Mouse (Mus musculus): ENCODE measurements around the gene Lpcat1. TPM values are rescaled to one million over a fixed set of nuclear protein-coding genes. Genes with fewer than 3 reads are reported as not detected.
A peak's percentile ranks its signal among the peaks of the same experiment; 100 is the strongest.

Lpcat1 gene
- total RNA-seq, 2 experiments from 2014 or later = 8.0 to 10.6 TPM

GRCm38 (mm10) chr13:73445087-73445486 lies 21.9 kb upstream of the Lpcat1 start:
- intact Hi-C loops (cut with DNase I) = loop anchor here (2.0 kb wide), 1 partner anchor 24 kb away; no protein-coding TSS in a partner anchor
- peak; percentile 51 to 65 for DNase-seq

GRCm38 (mm10) chr13:73446076-73446475 lies 20.9 kb upstream of the Lpcat1 start:
- intact Hi-C loops (cut with DNase I) = no loop called here

GRCm38 (mm10) chr13:73446494-73446893 lies 20.5 kb upstream of the Lpcat1 start:
- intact Hi-C loops (cut with DNase I) = no loop called here
- no peak for DNase-seq

More at GRCm38 (mm10) chr13:73446076-73446475, 20.9 kb upstream of the Lpcat1 start:
- DNase-seq = no peak

- peak; percentile 61 to 75 for DNase-seq
- intact Hi-C loops (cut with DNase I) = no loop called here
Observed at GRCm38 (mm10) chr13:73446943-73447342, 20.1 kb upstream of the Lpcat1 start.

- no peak for DNase-seq
- intact Hi-C loops (cut with DNase I) = no loop called here
Observed at GRCm38 (mm10) chr13:73447478-73447877, 19.5 kb upstream of the Lpcat1 start.

- DNase-seq = no peak
- intact Hi-C loops (cut with DNase I) = no loop called here
Observed at GRCm38 (mm10) chr13:73448201-73448600, 18.8 kb upstream of the Lpcat1 start.

GRCm38 (mm10) chr13:73448723-73449122 lies 18.3 kb upstream of the Lpcat1 start:
- intact Hi-C loops (cut with DNase I) = no loop called here
- no peak for DNase-seq

- intact Hi-C loops (cut with DNase I) = no loop called here
Observed at GRCm38 (mm10) chr13:73453503-73454217, 13.3 kb upstream of the Lpcat1 start.

GRCm38 (mm10) chr13:73455328-73455727 lies 11.7 kb upstream of the Lpcat1 start:
- intact Hi-C loops (cut with DNase I) = no loop called here
- no peak for DNase-seq

More at GRCm38 (mm10) chr13:73453503-73454217, 13.3 kb upstream of the Lpcat1 start:
- no peak for DNase-seq

GRCm38 (mm10) chr13:73457301-73457700 lies 9.7 kb upstream of the Lpcat1 start:
- intact Hi-C loops (cut with DNase I) = no loop called here
- no peak for DNase-seq

- DNase-seq = no peak
- intact Hi-C loops (cut with DNase I) = no loop called here
Observed at GRCm38 (mm10) chr13:73457741-73458140, 9.3 kb upstream of the Lpcat1 start.

GRCm38 (mm10) chr13:73458719-73459118 lies 8.3 kb upstream of the Lpcat1 start:
- intact Hi-C loops (cut with DNase I) = no loop called here
- no peak for DNase-seq

- DNase-seq = no peak
- intact Hi-C loops (cut with DNase I) = no loop called here
Observed at GRCm38 (mm10) chr13:73459189-73459850, 7.7 kb upstream of the Lpcat1 start.

- DNase-seq = no peak
- intact Hi-C loops (cut with DNase I) = no loop called here
Observed at GRCm38 (mm10) chr13:73461551-73461950, 5.4 kb upstream of the Lpcat1 start.

GRCm38 (mm10) chr13:73465156-73465555 lies 1.8 kb upstream of the Lpcat1 start:
- intact Hi-C loops (cut with DNase I) = loop anchor here (5.0 kb wide), 1 partner anchor 38 kb away; no protein-coding TSS in a partner anchor
- DNase-seq = no peak

- intact Hi-C loops (cut with DNase I) = loop anchor here (5.0 kb wide), 1 partner anchor 39 kb away; no protein-coding TSS in a partner anchor
Observed at GRCm38 (mm10) chr13:73466411-73466810, 586 bp upstream of the Lpcat1 start.

GRCm38 (mm10) chr13:73467421-73468237 lies 632 bp downstream of the Lpcat1 start:
- DNase-seq = peak; percentile 39 to 41
- intact Hi-C loops (cut with DNase I) = loop anchor here (2.0 to 5.0 kb wide), 2 partner anchors 23 to 40 kb away; no protein-coding TSS in a partner anchor

More at GRCm38 (mm10) chr13:73466411-73466810, 586 bp upstream of the Lpcat1 start:
- DNase-seq = no peak

- no peak for DNase-seq
Observed at GRCm38 (mm10) chr13:73468834-73469233, 1.8 kb downstream of the Lpcat1 start.

GRCm38 (mm10) chr13:73469257-73469967 lies 2.4 kb downstream of the Lpcat1 start:
- intact Hi-C loops (cut with DNase I) = loop anchor here (2.0 to 5.0 kb wide), 2 partner anchors 25 to 42 kb away; no protein-coding TSS in a partner anchor
- DNase-seq = no peak

More at GRCm38 (mm10) chr13:73468834-73469233, 1.8 kb downstream of the Lpcat1 start:
- intact Hi-C loops (cut with DNase I) = loop anchor here (2.0 to 5.0 kb wide), 2 partner anchors 24 to 42 kb away; no protein-coding TSS in a partner anchor

GRCm38 (mm10) chr13:73472481-73472880 lies 5.5 kb downstream of the Lpcat1 start:
- intact Hi-C loops (cut with DNase I) = no loop called here

More at GRCm38 (mm10) chr13:73472481-73472880, 5.5 kb downstream of the Lpcat1 start:
- DNase-seq = no peak

All from heart, postnatal 14 days (tissue).